Mouse (Mus musculus): ENCODE measurements at regions not wholly inside any gene's neighbourhood (a gene's known extent, or its start where the extent isn't known, plus 50 kb on each side); places are given as distances from the start of the nearest gene placed in this dataset.

DNA sequence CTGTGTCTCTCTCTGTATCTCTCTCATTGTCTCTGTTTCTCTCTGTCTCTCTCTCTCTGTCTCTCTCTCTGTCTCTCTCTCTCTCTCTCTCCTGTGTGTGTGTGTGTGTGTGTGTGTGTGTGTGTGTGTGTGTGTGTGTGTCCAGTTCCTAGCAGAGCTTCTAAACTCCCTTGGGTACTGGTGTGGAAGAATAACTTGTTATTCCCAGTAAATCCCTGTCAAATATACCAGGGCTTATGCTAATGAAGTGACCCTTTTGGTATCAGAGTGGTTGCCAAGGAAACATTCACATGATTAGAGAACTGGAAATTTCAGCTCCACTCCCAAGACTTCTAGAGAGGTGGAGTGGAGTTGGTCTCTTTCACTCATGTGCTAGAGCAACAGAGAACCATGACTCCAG, 78.9 kb upstream of the Gm34302 start:
- TF ChIP-seq CTCF (IDR thresholded peaks at IDR 0.05; ENCODE audit: low read depth) (no peak), EP300 (optimal IDR thresholded peaks at IDR 0.05) (no peak)

Data from stomach, postnatal 0 days (tissue).